Mouse (Mus musculus) adrenal gland, adult 2 months (tissue): Measurements from ENCODE around the gene Srgap1. TPM values are rescaled to one million over a fixed set of nuclear protein-coding genes. Genes with fewer than 3 reads are reported as not detected.

Source experiments
- DNase-seq: peaks from one replicate; pipeline ENCODE4 v3.0.0; 2021
- polyA plus RNA-seq: library from polyadenylated mRNA; depleted of rRNA; stranded (reverse); fragments of >200 nt; gene quantifications from 2 replicates; pipeline ENCODE4 v1.2.3, GENCODE M21; 2012
- total RNA-seq, 2 experiments: library from RNA; stranded (reverse); gene quantifications; 2 replicates each; pipeline ENCODE4 v1.2.3; 2021

Srgap1 gene
- total and polyA plus RNA-seq, 3 experiments: 0.75 to 2.4 (median 1.2) TPM

- DNase-seq: peak; percentile 18
Observed at GRCm38 (mm10) chr10:121962053-121962452, 85.1 kb downstream of the Srgap1 start.

DNA sequence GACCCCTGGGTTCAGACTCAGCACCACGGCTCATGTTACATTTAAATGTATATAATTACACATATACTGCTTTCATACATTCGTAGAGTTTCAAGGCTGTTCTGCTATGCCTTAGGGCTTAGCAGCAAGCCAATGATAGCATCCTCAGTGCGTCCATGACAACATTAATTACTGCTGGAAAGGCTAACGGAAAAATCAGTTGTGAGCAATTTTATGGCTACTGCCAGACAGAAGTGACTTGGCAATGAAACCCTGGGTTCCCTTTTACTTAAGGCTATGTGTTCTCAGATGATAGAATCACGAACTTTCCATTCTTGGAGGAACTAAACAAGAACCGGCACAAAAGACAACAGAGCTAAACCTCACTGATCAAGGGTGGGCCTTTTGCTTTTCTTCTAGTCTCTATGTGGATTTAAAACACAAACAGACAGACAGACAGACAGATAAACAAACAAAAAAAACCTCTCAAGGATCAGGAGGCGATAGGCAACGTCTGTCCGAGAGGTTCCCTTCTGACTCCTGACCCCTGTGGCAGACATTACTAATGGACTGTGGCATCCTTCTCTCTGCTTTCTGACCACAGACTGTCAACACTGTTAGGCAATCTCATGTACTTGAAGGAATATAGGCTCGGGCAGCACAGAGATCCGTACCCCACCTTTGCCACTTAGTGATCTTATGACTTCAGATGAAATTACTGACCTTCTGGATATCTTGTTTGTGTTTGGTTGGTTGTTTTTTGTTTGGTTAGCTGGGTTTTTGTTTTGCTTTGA, 85.8 kb downstream of the Srgap1 start:
- DNase-seq: no peak

DNA sequence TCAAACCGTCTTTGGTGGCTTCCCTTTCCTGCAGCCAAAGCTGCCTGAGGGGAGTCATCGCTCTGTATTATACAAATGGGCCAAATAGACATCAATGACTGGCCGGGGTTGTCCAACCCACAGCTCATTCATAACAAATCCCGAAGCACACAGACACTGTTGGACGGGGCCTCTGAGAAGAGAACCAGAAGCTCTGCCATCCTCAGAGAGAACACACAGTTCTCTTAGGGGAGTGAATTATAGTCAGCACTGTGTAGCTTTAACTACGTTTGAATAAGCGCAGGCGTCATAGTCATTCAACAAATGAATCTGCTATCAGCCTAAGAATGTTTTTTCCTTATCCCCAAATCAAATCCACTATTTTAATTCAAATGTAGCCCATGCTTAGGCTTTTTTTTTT, 88.4 kb downstream of the Srgap1 start:
- no peak for DNase-seq

DNA sequence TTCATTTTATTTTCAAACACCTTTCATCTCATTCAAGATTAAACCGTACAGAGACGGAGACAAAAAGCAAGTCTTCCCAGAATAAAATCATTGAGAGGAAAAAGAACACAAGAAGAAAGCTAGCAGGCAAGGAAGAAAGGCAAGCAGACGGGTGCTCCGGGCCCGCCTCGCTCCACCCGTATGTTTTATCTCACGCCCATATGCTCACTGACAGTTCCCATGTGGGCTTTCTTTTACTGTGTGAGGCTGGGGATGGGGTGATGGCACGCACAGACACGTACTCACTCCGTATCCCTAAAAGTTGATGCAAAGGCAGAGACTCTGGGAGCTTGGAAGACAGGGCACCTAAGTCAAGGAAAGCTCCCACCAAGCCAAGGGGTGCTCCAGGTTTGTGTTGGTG, 90.6 kb downstream of the Srgap1 start:
- no peak for DNase-seq

GRCm38 (mm10) chr10:121955730-121956129, 91.4 kb downstream of the Srgap1 start:
- DNase-seq: no peak

- no peak for DNase-seq
Observed at GRCm38 (mm10) chr10:121954877-121955276, 92.2 kb downstream of the Srgap1 start.

DNA sequence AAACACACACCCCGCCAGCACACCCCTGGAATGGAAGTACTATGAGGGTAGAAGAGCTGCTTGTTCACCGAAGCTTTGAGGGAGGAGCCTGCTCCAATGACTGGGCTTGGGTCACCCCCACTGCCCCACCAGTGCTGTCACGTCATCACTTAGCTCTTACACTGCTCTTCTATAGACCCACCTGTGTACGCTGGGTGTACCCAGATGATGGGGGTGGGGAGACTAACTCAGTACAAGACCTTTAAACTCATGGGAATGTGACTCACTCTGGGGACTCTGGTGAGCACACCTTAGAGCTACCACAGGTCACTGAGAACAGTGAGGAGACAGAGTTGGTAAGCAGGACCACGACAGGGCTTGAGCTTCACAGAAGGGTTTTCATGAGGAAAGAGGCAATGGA, 94.1 kb downstream of the Srgap1 start:
- no peak for DNase-seq

DNA sequence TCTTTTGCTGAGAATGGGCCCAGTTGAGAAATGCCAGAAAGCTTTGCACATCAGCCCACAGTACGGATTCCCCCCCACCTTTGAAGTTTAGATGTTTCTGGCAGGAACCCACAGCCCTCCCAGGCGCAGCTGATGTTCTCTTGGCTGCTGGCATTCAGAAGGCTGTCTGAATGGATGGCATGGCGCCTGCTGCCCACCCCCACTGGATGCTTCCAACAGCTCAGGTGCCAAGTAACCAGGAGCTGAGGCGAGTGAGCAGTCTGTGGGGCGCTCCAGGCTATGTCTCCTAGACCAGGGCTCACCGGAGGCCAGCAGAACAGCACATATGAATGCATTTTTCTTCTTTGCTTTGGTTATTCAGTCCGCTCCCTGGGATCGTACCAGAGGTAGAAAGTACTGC, 100.9 kb downstream of the Srgap1 start:
- DNase-seq: no peak

- DNase-seq: no peak
Observed at GRCm38 (mm10) chr10:121931909-121932308, 115.2 kb downstream of the Srgap1 start.

- DNase-seq: no peak
Observed at GRCm38 (mm10) chr10:121926094-121926493, 121.0 kb downstream of the Srgap1 start.

GRCm38 (mm10) chr10:121919016-121919415, 128.1 kb downstream of the Srgap1 start:
- no peak for DNase-seq

DNA sequence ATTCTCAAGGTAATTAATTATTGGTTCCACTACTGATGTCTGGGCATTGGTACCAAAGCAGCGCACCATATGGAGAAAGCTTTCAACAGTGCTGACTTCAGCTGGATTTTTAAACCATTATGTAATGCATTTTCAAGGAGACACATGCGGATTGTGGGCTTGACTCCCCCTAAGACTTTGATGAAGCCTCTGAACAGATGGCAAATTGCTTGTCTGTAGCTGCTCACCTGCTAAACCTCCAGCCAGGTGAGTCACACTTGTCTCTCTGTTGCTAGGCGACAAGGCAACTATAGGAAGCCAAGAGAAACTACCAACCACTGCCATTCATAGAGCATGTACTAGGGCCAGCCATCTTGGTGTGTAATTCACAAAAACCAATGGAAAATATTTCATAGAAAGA, 128.5 kb downstream of the Srgap1 start:
- no peak for DNase-seq

GRCm38 (mm10) chr10:121915530-121915929, 131.6 kb downstream of the Srgap1 start:
- no peak for DNase-seq

GRCm38 (mm10) chr10:121904137-121904536, 143.0 kb downstream of the Srgap1 start:
- peak; percentile 83 for DNase-seq

DNA sequence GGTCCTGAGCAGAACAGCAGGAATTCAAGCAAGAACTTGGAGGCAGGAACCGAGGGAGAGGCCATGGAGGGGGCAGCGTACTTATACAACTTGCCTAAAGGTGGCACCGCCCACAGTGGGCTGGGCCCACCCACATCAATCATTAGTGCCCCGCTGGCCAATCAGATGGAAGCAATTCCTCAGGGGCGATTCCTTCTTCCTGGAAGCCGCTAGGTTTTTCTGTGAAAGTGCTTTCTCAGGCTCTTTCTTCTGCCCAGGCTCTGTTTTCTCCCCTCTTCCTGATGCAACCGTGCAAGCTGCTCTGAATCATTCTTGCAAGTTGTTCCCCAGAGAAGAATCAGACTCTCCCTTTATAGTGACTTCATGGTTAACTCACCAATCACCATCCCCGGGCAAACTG, 144.5 kb downstream of the Srgap1 start:
- no peak for DNase-seq

GRCm38 (mm10) chr10:121900772-121901171, 146.3 kb downstream of the Srgap1 start:
- DNase-seq: no peak

GRCm38 (mm10) chr10:121899706-121900105, 147.4 kb downstream of the Srgap1 start:
- no peak for DNase-seq

DNA sequence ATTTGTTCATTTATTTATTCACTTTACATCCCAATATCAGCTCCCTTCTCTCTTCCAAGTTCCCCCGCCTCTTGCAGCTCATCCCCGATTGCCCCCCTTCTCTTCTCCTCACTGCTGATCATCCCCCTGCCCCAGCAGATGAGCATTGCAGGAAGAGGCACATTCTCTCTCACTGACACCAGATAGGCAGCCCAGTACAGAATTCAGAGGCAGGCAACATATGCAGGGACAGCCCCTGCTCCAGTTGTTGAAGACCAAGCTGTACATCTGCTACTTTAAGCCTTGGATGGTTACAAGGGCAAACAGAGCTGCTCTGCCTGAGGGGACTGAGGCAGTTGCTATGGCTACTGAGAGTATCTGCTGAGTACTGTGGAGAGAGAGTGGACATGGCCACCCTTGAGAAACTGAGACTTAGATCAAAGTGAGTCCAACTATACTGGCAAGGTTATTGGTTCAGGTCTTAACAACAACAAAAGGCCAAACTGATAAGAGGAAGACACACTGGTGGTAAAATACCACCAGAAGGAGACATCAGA, 149.2 kb downstream of the Srgap1 start:
- DNase-seq: no peak

DNA sequence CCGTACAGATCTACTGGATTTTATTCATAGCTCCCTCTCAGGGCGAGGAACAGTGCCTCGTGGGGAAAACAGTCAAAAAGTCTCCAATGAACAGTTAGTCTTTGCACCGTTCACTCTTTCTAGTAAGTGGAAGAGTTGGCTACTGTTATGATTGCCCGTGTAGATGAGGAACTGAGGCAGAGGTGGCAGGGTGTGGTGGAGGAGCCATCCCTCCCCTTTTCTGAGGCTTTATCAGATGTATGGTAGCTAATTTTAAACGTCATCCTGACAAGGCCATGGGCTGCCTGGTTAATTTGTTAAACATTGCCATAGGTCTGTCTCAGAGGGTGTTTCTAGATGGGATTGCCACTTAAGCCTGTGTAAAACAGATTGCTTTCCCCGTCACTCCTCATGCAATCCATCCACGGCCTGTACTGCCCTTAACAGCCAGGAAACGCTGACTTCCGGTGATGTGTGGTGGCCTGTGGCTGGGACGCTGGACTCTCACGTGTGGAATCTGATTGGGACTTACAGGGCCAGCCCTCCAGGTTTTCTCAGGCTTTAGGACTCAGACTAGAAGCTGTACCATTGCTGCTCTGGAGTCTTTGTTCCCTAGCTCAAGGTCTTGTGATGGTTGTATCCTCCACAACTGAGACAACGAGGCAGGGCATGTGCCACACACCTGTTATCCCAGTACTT, 155.6 kb downstream of the Srgap1 start:
- DNase-seq: no peak

GRCm38 (mm10) chr10:121890061-121890460, 157.1 kb downstream of the Srgap1 start:
- DNase-seq: peak; percentile 49

- DNase-seq: no peak
Observed at GRCm38 (mm10) chr10:121886805-121887204, 160.3 kb downstream of the Srgap1 start.

DNA sequence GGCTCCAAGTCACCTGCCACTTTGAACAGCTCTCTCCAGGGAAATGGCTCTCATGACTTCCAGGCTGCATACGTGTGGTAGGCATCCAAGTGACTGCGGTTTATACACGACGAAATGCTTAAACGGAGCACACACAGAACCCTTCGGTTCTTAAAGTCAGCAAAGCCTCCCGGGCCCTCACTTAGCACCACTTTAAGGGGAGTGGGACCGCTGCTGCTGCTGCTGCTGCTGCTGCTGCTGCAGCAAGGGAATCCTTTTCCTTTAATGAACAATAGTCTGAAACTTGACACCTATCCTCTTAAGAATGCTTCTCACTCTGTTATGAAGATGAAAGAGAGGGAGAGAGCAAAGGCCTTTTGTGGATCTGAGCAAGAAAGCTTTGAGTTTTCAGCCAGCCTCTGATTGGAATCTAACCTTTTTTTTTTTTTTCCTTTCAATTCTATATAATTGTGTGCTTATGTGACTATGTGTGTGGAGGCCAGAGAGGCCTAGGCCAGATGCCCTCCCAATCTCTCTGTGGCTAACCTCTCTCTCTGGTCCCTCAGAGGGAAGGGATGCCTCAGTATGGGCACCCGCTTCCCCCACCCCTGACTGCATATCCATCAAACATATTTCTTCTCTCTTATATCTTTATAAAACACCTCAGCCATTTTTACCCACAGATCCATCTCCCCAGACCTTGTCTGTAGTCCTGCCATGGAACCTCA, 161.4 kb downstream of the Srgap1 start:
- no peak for DNase-seq

DNA sequence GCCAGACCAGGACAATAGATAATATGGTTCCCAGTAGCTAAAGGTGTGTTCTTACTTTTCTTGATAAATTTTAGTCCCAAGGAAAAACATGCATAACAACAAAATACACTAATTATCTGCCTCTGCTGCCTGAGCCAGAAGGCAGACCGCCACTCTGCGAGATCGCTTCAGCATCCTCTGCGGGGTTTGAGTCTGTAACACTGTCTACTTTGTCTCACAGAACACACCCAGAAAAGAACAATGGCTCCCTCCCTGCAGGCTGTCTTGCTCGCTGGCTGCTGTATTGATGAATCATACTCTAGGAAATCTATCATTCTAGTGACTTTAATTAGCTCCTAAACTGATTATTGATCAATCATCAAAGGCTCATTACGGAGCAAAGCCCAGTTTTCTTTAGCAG, 164.7 kb downstream of the Srgap1 start:
- no peak for DNase-seq
